Mouse (Mus musculus) limb, embryonic 11.5 days (tissue): ENCODE results near the gene Stard3. TPM values are rescaled to one million over a fixed set of nuclear protein-coding genes. Genes with fewer than 3 reads are reported as not detected.

Experiments
- ATAC-seq: fragments of 200-750 bp; cut with Nextera tagmentation; 2 replicates; pipeline ENCODE4 v1.8.0; 2017; ENCODE audit warnings: low read depth; ENCODE audit not compliant: insufficient number of reproducible peaks, low FRiP score, low TSS enrichment
- DNase-seq: peaks from one replicate; pipeline ENCODE4 v3.0.0-alpha.2; 2015; ENCODE audit warnings: low spot score
- H3K27ac ChIP-seq: fragments of 300-500 bp; sonication (generic); replicated peaks from 2 replicates; pipeline ENCODE4 v1.5.1; 2014; ENCODE audit warnings: low read depth, mild to moderate bottlenecking, low read length
- H3K27me3 ChIP-seq: fragments of 300-500 bp; sonication (generic); 2 replicates; pipeline ENCODE4 v1.6.1; 2014; ENCODE audit warnings: mild to moderate bottlenecking, low read length, mixed read lengths; ENCODE audit not compliant: control insufficient read depth, insufficient read depth
- H3K36me3 ChIP-seq: fragments of 300-500 bp; sonication (generic); 2 replicates; pipeline ENCODE4 v1.6.1; 2014; ENCODE audit warnings: mild to moderate bottlenecking, low read length, moderate library complexity, mixed read lengths; ENCODE audit not compliant: control insufficient read depth, insufficient read depth
- H3K4me1 ChIP-seq: fragments of 300-500 bp; sonication (generic); 2 replicates; pipeline ENCODE4 v1.6.1; 2014; ENCODE audit warnings: low read length, mixed read lengths; ENCODE audit not compliant: control insufficient read depth, insufficient read depth
- H3K4me2 ChIP-seq: fragments of 300-500 bp; sonication (generic); 2 replicates; pipeline ENCODE4 v1.6.1; 2014; ENCODE audit warnings: low read depth, mild to moderate bottlenecking, moderate library complexity; ENCODE audit not compliant: severe bottlenecking
- H3K4me3 ChIP-seq: fragments of 300-500 bp; sonication (generic); 2 replicates; pipeline ENCODE4 v1.5.1; 2014; ENCODE audit warnings: low read depth, low read length
- H3K9ac ChIP-seq: fragments of 300-500 bp; sonication (generic); 2 replicates; pipeline ENCODE4 v1.6.1; 2014; ENCODE audit warnings: mild to moderate bottlenecking, low read length
- H3K9me3 ChIP-seq: fragments of 300-500 bp; sonication (generic); 2 replicates; pipeline ENCODE4 v1.6.1; 2016; ENCODE audit warnings: low read length; ENCODE audit not compliant: control insufficient read depth
- WGBS: fragments of 180-500 bp; shearing (Covaris S2); extraction: QIAGEN DNeasy Blood & Tissue Kit; methylation state at CpG from one replicate; pipeline ENCODE4 v1.1.7; 2014; 5-methylcytosine and 5-hydroxymethylcytosine counted together
- polyA plus RNA-seq: library from polyadenylated mRNA; unstranded; fragments of >200 nt; fragmentation: Nextera tagmentation; extraction: Ambion mirVana; gene quantifications from 2 replicates; pipeline ENCODE4 v1.2.1, GENCODE M21; 2014

The Stard3 gene
- polyA plus RNA-seq, 1 experiment from 2014 or later, result 37.7 TPM

GRCm38 (mm10) chr11:98348083-98348961, 9.8 kb upstream of the Stard3 start, which contains the start of gene Ppp1r1b:
Gene Ppp1r1b, plus strand, starts transcription at chr11:98348404.
- ATAC-seq, result peak; percentile 19; the same call in 1 of the 2 replicates
- H3K4me1 ChIP-seq, result peaks cover 12% of the 10 kb centered on the region
- H3K9ac ChIP-seq, result peak within 1 kb of the TSS; percentile 43
- no peaks in the 10 kb centered on the region for H3K9me3 ChIP-seq
- peak within 1 kb of the TSS; percentile 47 for H3K4me3 ChIP-seq
- DNase-seq, result peak; percentile 62
- under 1% methylated on average over 52 of the region's 55 CpGs for WGBS
- peak within 1 kb of the TSS; percentile 84 for H3K4me2 ChIP-seq
- H3K36me3 ChIP-seq, result no peaks in the 10 kb centered on the region
- no peak within 1 kb of the TSS for H3K27ac ChIP-seq
- peaks cover 81% of the 10 kb centered on the region for H3K27me3 ChIP-seq

- Histone ChIP-seq H3K27me3 (peaks cover 89% of the 10 kb centered on the region), H3K9me3 (no peaks in the 10 kb centered on the region), H3K4me2 (no peak overlapping the region), H3K36me3 (no peaks in the 10 kb centered on the region), H3K4me3 (no peak overlapping the region), H3K9ac (no peak overlapping the region), H3K27ac (no peak overlapping the region), H3K4me1 (peaks cover 12% of the 10 kb centered on the region)
- DNase-seq (no peak), ATAC-seq (no peak)
- WGBS, result 0% methylated on average over 9 of the region's 9 CpGs
Measured at GRCm38 (mm10) chr11:98349308-98349707, 8.9 kb upstream of the Stard3 start.

GRCm38 (mm10) chr11:98352272-98352990, 5.7 kb upstream of the Stard3 start:
- H3K9me3 ChIP-seq, result no peaks in the 10 kb centered on the region
- H3K4me2 ChIP-seq, result no peak overlapping the region
- H3K4me1 ChIP-seq, result peaks cover 19% of the 10 kb centered on the region
- H3K27ac ChIP-seq, result no peak overlapping the region
- 74% methylated on average over 18 of the region's 18 CpGs for WGBS
- ATAC-seq (no peak), DNase-seq (no peak)
- H3K4me3 ChIP-seq, result no peak overlapping the region
- peaks cover 66% of the 10 kb centered on the region for H3K27me3 ChIP-seq
- no peak overlapping the region for H3K9ac ChIP-seq
- H3K36me3 ChIP-seq, result no peaks in the 10 kb centered on the region

- Histone ChIP-seq H3K9me3 (no peaks in the 10 kb centered on the region), H3K36me3 (no peaks in the 10 kb centered on the region), H3K4me3 (no peak overlapping the region), H3K4me2 (0 out of 2 replicates have a peak overlapping the region, but pooled peaks have one; percentile 7), H3K27me3 (peaks cover 53% of the 10 kb centered on the region), H3K4me1 (peaks cover 15% of the 10 kb centered on the region), H3K9ac (no peak overlapping the region), H3K27ac (no peak overlapping the region)
- DNase-seq (no peak), ATAC-seq (no peak)
- WGBS, result 27% methylated on average over 8 of the region's 8 CpGs
Measured at GRCm38 (mm10) chr11:98353651-98354211, 4.4 kb upstream of the Stard3 start.

GRCm38 (mm10) chr11:98354445-98354844, 3.7 kb upstream of the Stard3 start:
- ATAC-seq (no peak), DNase-seq (no peak)
- Histone ChIP-seq H3K9me3 (no peaks in the 10 kb centered on the region), H3K4me2 (no peak overlapping the region), H3K27me3 (peaks cover 46% of the 10 kb centered on the region), H3K36me3 (no peaks in the 10 kb centered on the region), H3K9ac (no peak overlapping the region), H3K4me1 (peaks cover 14% of the 10 kb centered on the region), H3K27ac (no peak overlapping the region), H3K4me3 (no peak overlapping the region)
- WGBS, result 60% methylated on average over 14 of the region's 14 CpGs

GRCm38 (mm10) chr11:98355732-98356299, 2.4 kb upstream of the Stard3 start:
- Histone ChIP-seq H3K36me3 (no peaks in the 10 kb centered on the region), H3K4me2 (no peak overlapping the region), H3K27ac (no peak overlapping the region), H3K4me1 (peaks cover 21% of the 10 kb centered on the region), H3K9ac (no peak overlapping the region), H3K4me3 (no peak overlapping the region), H3K27me3 (peaks cover 32% of the 10 kb centered on the region), H3K9me3 (no peaks in the 10 kb centered on the region)
- DNase-seq (peak; percentile 68), ATAC-seq (no peak)
- 9% methylated on average over 6 of the region's 6 CpGs for WGBS

GRCm38 (mm10) chr11:98356625-98357394, 1.4 kb upstream of the Stard3 start:
- no peak overlapping the region for H3K9ac ChIP-seq
- peaks cover 22% of the 10 kb centered on the region for H3K4me1 ChIP-seq
- H3K27ac ChIP-seq, result no peak overlapping the region
- ATAC-seq (no peak), DNase-seq (no peak)
- 77% methylated on average over 7 of the region's 7 CpGs for WGBS
- no peaks in the 10 kb centered on the region for H3K9me3 ChIP-seq
- no peaks in the 10 kb centered on the region for H3K36me3 ChIP-seq
- H3K27me3 ChIP-seq, result peaks cover 23% of the 10 kb centered on the region
- peak overlapping the region; percentile 70; the same call in 1 of the 2 replicates for H3K4me3 ChIP-seq
- no peak overlapping the region for H3K4me2 ChIP-seq
